Mouse (Mus musculus): Measurements from ENCODE around the gene Acer2. TPM values are rescaled to one million over a fixed set of nuclear protein-coding genes. Genes with fewer than 3 reads are reported as not detected.
"Not testable (repeated sequence)": the region's sequence is repeated elsewhere in the genome, so short reads cannot be mapped to it uniquely, and the experiment has no call there.

Gene Acer2
- 10 to 100 TPM; 26.1 to 30.8 TPM for total RNA-seq (2021)
- long read RNA-seq, experiment 1, full-length matches to known transcripts = 10 of 22 reads
- long read RNA-seq, experiment 1, partial matches to known transcripts = 5 of 22 reads
- long read RNA-seq, experiment 1, other reads (novel, unspliced or antisense) = 7 of 22 reads
- long read RNA-seq, experiment 2, full-length matches to known transcripts = 14 of 27 reads
- long read RNA-seq, experiment 2, partial matches to known transcripts = 6 of 27 reads
- long read RNA-seq, experiment 2, other reads (novel, unspliced or antisense) = 7 of 27 reads

GRCm38 (mm10) chr4:86874146-86874847, at the start of gene Acer2:
Gene Acer2, plus strand, starts transcription at chr4:86874396.
- peak; percentile 76 to 88 for DNase-seq (ENCODE audit: low spot score in 2 of 2)

- DNase-seq (ENCODE audit: low spot score in 2 of 2) = no peak
Measured at GRCm38 (mm10) chr4:86825143-86825542, 49.1 kb upstream of the Acer2 start.

- DNase-seq (ENCODE audit: low spot score in 2 of 2) = no peak
Measured at GRCm38 (mm10) chr4:86831896-86832295, 42.3 kb upstream of the Acer2 start.

GRCm38 (mm10) chr4:86841141-86841540, 33.1 kb upstream of the Acer2 start:
- not testable (repeated sequence) for DNase-seq (ENCODE audit: low spot score in 2 of 2)

- no peak for DNase-seq (ENCODE audit: low spot score in 2 of 2)
Measured at GRCm38 (mm10) chr4:86845384-86845783, 28.8 kb upstream of the Acer2 start.

GRCm38 (mm10) chr4:86847246-86847645, 26.9 kb upstream of the Acer2 start:
- no peak for DNase-seq (ENCODE audit: low spot score in 2 of 2)

GRCm38 (mm10) chr4:86851331-86851730, 22.9 kb upstream of the Acer2 start:
- DNase-seq (ENCODE audit: low spot score in 2 of 2) = no peak

GRCm38 (mm10) chr4:86852018-86852417, 22.2 kb upstream of the Acer2 start:
- DNase-seq (ENCODE audit: low spot score in 2 of 2) = no peak

GRCm38 (mm10) chr4:86852813-86853590, 21.2 kb upstream of the Acer2 start:
- no peak for DNase-seq (ENCODE audit: low spot score in 2 of 2)

- peak in 1 of 2 experiments; percentile 31 for DNase-seq (ENCODE audit: low spot score in 2 of 2)
Measured at GRCm38 (mm10) chr4:86856304-86857112, 17.7 kb upstream of the Acer2 start.

- peak; percentile 85 to 91 for DNase-seq (ENCODE audit: low spot score in 2 of 2)
Measured at GRCm38 (mm10) chr4:86857113-86858069, 16.8 kb upstream of the Acer2 start, which contains the start of gene Rps6. Gene Rps6, minus strand, starts transcription at chr4:86857412.

- DNase-seq (ENCODE audit: low spot score in 2 of 2) = no peak
Measured at GRCm38 (mm10) chr4:86858070-86858440, 16.1 kb upstream of the Acer2 start.

GRCm38 (mm10) chr4:86864087-86864486, 10.1 kb upstream of the Acer2 start:
- DNase-seq (ENCODE audit: low spot score in 2 of 2) = no peak

GRCm38 (mm10) chr4:86871988-86872387, 2.2 kb upstream of the Acer2 start:
- no peak for DNase-seq (ENCODE audit: low spot score in 2 of 2)

GRCm38 (mm10) chr4:86873072-86873471, 1.1 kb upstream of the Acer2 start:
- no peak for DNase-seq (ENCODE audit: low spot score in 2 of 2)

GRCm38 (mm10) chr4:86879477-86879876, 5.3 kb downstream of the Acer2 start:
- DNase-seq (ENCODE audit: low spot score in 2 of 2) = no peak

GRCm38 (mm10) chr4:86881178-86881577, 7.0 kb downstream of the Acer2 start:
- DNase-seq (ENCODE audit: low spot score in 2 of 2) = no peak

- no peak for DNase-seq (ENCODE audit: low spot score in 2 of 2)
Measured at GRCm38 (mm10) chr4:86882413-86882812, 8.2 kb downstream of the Acer2 start.

- DNase-seq (ENCODE audit: low spot score in 2 of 2) = no peak
Measured at GRCm38 (mm10) chr4:86884945-86885344, 10.7 kb downstream of the Acer2 start.

GRCm38 (mm10) chr4:86885790-86886159, 11.6 kb downstream of the Acer2 start:
- no peak for DNase-seq (ENCODE audit: low spot score in 2 of 2)
